Mouse (Mus musculus): ENCODE data around the gene Tmem119. TPM values are rescaled to one million over a fixed set of nuclear protein-coding genes. Genes with fewer than 3 reads are reported as not detected.

Gene Tmem119
- not detected for total RNA-seq (2023)

GRCm38 (mm10) chr5:113800280-113800679, at the start of gene Tmem119:
Gene Tmem119 (minus strand): TSS chr5:113800516.

DNA sequence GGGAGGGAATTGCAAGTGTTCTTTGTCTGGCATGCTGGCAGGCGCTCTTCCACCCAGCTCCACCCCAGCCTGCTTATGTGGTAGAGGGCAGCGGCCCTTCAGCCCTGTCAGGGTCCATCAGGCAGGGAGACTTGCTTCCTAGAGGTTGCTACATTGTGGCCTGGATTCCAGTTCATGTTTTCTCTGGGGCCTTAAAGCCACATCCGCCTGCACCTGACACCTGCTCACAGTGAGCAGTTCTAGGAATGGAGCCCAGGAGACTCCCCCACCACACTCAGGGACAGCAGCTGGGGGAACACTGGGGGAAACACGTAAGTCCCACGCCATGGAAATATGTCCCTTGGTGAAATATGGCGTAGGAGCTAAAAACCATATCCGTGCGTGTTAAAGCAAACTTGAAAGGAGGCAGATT, 32.2 kb upstream of the Tmem119 start, which contains the start of gene Selplg:
Gene Selplg, minus strand, starts transcription at position 155 of the 412 bp plus-strand sequence.

DNA sequence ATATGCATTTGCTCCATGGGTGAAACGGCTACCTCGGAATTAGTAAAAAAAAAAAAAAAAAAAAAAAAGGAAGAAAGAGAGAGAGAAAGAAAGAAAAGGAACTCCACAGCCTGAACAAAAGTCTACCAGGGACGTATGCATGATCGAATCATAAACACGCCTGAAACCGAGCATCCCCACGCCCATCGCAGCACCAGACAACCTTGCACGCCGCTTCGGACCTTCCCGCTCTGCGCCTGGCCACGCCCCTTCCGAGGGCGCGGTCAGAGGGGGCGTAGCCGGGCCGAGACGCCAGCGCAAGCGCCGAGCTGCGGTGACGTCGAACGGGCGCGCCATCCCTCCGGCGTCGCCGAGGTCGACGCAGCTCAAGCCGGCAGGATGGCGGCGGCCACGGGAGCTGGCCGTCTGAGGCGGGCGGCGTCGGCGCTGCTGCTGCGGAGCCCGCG, 27.8 kb downstream of the Tmem119 start, which contains the start of the genes Sart3 and Iscu:
Gene Sart3, minus strand, starts transcription at position 61 of the 446 bp plus-strand sequence.
Gene Iscu, plus strand, starts transcription at position 299 of the 446 bp plus-strand sequence.

Other genes with a start within 250 kb of the Tmem119 start
- gene Cmklr1, start 150.1 kb downstream of the Tmem119 start, total RNA-seq (2023) = 1.1 TPM
- gene 1700069L16Rik, start 75.7 kb downstream of the Tmem119 start, total RNA-seq (2023) = not detected
- gene Ficd, start 64.7 kb downstream of the Tmem119 start, total RNA-seq (2023) = 5.8 TPM
- 84.3 TPM for gene Sart3, start 28.0 kb downstream of the Tmem119 start, total RNA-seq (2023)
- gene Iscu, start 27.8 kb downstream of the Tmem119 start, total RNA-seq (2023) = 39.3 TPM
- gene Selplg, start 32.1 kb upstream of the Tmem119 start, total RNA-seq (2023) = 305 TPM
- gene Coro1c, start 108.2 kb upstream of the Tmem119 start, total RNA-seq (2023) = 63.3 TPM
- gene Ssh1, start 193.4 kb upstream of the Tmem119 start, total RNA-seq (2023) = 37.2 TPM
- not detected for gene Dao, start 203.2 kb upstream of the Tmem119 start, total RNA-seq (2023)

Data from CD4-positive naive resting alpha-beta T cell, adult 76 days (primary cell).